Mouse (Mus musculus) E14TG2a.4 (cell line): ENCODE data around the gene Cyp24a1.

ENCODE experiments used
- CTCF ChIP-seq: conservative IDR thresholded peaks from 2 replicates; pipeline ENCODE4 v1.5.1; 2014; ENCODE audit warnings: low read length
- NANOG ChIP-seq: IDR thresholded peaks from 2 replicates; pipeline ENCODE4 v1.6.1; 2014; ENCODE audit warnings: borderline replicate concordance, low read length, mixed read lengths
- POU5F1 ChIP-seq: IDR thresholded peaks from 2 replicates; pipeline ENCODE4 v1.6.1; 2014; ENCODE audit warnings: low read length, borderline replicate concordance

DNA sequence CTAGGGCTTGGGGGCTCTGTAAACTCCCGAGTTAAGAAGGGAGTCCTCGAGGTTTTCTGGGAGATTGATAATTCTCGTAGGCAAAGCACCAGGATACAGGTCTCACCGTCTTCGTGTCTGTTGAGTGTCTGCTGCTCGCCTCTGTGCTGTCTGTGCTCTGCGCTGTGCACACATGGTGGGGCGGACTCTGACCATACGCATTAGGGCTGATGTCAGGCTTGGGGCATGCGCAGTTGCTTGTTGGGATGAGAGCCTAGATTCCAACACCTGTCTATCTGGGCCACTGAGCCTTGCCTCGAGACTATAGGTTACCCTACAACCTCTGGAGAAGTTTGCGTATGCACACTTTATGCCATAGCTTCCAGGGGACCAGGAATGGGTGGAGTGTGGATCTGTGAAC lies 16.8 kb upstream of the Cyp24a1 start:
- TF ChIP-seq CTCF (no peak), POU5F1 (no peak), NANOG (no peak)
